Mouse (Mus musculus): Measurements from ENCODE around the gene Tmem208.

DNA sequence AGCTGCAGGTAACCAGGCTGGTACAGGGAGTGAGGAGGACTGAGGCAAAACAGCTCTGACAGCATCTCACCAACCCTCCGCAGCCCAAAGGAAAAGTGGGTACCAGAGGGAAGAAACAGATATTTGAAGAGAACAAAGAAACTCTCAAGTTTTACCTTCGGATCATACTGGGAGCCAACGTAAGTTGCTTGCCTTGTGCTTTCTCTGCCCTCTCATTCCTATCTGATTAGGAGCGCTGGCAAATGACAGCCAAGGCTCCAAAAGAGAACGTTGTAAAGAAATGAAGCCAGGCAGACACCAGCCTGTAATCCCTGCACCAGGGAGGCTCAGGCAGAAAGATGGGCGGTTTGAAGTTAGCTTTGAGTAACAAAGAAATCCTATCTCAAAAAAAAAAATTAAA, 814 bp downstream of the Tmem208 start:
- TF ChIP-seq EP300 (IDR thresholded peaks at IDR 0.05) (no peak), CTCF (IDR thresholded peaks at IDR 0.05) (no peak)
